Mouse (Mus musculus): ENCODE data around the gene Ccdc63.
"Not testable (repeated sequence)": the region's sequence is repeated elsewhere in the genome, so short reads cannot be mapped to it uniquely, and the experiment has no call there.

Ccdc63 gene

DNA sequence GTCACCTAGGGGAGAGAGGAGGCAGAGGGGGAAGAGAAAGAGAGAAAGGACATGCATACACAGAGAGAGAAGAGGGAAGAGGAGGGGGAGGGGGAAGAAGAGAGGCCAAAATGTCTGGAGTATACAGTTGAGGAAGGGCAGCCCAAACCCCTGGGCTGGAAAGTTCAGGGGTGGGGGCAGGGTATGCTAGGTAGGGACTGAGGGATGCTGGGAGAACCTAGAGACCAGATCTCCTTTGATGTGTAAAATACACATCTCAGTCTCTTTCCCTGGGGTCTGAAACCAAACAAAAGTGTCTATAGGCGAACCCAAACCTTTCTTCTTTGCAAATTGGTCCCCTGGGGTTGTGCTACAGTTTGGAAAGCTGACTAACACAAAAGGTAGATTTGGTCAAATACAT is 7.5 kb upstream of the Ccdc63 start:
- DNase-seq (ENCODE audit: low spot score in 2 of 2) = no peak

GRCm38 (mm10) chr5:122146609-122147008 is 6.0 kb upstream of the Ccdc63 start:
- no peak for DNase-seq (ENCODE audit: low spot score in 2 of 2)

DNA sequence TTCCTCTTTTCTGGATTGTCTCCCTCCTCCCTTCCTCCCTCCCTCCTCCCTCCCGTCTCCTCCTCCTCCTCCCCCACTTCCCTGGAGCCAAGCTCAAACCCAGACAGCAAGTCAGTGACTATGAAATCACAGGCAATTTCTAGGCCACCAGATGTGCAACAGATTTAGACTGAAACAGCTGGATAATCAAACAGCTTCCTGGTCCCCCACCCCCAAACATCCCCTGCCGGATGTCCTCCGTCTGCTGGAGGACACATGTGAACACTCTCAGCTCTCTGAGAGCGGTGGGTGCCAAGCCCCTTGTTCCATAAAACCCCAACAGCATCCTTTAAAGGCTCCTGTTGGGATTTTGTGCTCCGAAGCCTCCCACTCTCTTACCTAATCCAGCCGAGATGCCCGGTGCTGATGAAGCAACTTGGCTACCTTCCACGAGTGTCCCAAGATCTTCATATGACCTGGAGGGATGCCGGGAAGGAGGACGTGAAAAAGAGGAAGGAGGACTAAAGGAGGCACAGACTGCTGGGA is 5.5 kb upstream of the Ccdc63 start:
- no peak for DNase-seq (ENCODE audit: low spot score in 2 of 2)

DNA sequence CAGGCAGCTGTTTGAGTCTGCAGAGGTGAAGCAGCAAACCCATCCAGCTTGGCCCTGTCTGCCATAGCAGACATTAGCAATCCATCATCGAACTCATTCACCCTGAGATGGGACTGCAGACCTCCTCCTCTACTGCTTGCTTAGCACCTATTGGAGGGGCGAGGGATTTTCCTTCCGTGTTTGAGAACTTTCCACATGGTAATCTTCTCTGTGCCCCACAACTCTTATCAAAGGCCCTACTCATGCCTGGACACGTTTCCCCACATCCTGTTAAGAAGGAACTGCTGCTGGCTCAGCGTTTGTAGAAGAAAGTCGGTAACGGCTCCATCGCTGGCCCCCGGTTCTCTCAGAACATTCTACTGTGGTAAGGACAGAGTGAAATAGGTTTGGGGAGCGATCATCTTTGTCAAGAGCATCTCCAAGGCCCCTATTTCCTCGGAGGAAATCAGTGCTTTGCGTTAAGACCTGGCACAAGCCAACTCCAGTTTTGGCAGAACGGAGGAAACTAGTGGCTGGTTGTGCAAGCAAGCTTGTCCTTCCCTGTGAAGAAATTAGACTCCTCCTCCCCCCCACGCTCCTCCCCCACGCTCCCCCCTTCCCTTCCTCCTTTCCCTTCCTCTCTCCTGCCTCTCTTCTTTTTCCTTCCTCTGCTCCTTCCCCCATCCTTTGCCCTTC is 4.9 kb upstream of the Ccdc63 start:
- DNase-seq (ENCODE audit: low spot score in 2 of 2) = peak in 1 of 2 experiments; percentile 70

DNA sequence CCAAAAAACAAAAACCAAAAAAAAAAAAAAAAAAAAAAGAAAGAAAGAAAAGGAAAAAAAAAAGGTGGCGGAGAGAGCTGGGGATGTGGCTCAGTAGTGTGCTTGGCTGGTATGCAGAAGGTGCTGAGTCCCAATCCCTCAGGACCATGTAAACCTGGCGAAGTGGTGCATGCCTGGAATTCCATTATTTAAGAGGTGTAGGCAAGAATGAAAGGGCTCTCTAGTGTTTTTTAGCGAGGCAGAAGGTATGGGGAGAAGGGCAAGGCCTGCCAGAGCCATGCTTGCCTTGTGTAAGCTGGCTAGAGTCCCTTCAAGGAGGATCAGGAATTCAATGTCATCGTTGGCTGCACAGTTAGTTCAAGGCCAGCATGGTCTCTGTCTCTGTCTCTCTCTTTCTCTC is 4.2 kb upstream of the Ccdc63 start:
- no peak for DNase-seq (ENCODE audit: low spot score in 2 of 2)

- no peak for DNase-seq (ENCODE audit: low spot score in 2 of 2)
These were observed 2.9 kb upstream of the Ccdc63 start for GRCm38 (mm10) chr5:122143543-122143942.

DNA sequence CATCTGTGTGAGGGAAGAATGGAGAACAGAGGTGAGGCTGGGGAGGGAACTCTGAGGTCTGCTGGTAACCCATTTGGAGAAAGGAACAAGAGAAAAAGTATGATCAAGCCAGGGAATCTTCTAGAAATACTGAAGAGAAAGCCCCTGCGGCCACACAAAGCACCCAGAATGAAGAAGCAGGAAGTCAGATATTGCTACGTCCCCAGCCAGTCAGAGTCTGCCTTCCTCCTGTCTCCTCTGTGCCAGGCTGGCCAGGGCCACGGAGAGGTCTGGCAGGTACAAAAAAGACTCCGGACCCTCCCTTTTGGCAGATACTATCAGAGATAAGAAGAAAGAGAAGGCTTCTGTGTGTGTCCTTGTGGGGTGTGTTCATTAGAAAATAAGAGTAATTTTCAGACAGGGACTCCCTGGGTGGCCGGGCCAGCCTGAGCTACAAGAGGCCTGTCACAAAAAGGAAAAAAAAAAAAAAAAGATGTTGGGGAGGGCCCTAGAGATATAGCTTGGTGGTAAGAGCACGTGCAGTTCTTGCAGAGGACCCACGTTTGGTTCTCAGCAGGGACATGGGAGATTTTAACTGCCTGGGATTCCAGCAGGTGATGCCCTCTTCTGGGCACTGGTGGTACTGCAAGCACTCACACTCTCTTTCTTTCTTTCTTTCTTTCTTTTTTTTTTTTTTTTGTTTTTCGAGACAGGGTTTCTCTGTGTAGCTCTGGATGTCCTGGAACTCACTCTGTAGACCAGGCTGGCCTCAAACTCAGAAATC is 1.8 kb upstream of the Ccdc63 start:
- DNase-seq (ENCODE audit: low spot score in 2 of 2) = peak; percentile 68 to 85

- not testable (repeated sequence) for DNase-seq (ENCODE audit: low spot score in 2 of 2)
These were observed 852 bp downstream of the Ccdc63 start for GRCm38 (mm10) chr5:122139771-122140170.

- no peak for DNase-seq (ENCODE audit: low spot score in 2 of 2)
These were observed 1.8 kb downstream of the Ccdc63 start for GRCm38 (mm10) chr5:122138856-122139255.

DNA sequence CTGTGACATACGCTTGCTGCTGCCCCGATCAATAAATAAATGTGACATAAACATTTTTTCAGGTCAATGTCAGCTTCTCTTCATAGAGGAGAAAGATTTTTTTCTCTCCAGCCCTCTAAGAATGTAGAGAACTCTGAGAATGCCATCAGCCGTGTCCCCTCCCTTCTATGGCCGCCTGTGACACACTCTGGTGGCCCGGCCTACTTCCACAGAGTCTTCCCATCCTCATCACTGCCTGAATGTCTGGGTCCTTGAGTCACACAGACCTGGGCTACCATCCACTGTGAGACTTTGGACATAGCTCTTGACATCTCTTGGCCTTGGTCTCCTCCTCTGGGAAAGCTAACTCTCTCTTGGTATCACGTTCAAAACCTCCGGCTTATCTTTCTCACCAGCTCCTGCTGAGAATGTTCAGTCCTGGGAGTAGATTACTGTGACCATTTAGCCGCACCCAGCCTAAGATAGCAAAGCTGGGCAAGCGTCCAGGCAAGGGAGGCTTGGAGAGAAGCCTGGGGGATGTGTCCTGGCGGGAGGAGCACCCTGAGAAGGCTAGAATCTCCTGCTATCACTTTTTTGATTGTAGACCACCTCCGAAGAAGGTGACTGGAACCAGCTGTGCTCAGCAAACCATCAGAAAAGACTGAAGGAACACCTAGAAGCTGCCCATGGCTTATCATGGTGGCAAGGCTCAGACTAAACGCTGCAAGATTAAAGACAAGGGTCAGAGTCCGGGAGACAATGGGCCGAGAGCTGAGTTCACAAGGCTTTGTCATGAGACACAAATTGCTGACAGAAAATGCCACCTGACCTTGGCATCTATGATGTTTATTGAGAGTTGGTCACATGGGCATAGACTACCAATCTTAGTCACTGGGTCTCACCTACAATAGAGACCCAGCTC is 3.9 kb downstream of the Ccdc63 start:
- DNase-seq (ENCODE audit: low spot score in 2 of 2) = peak in 1 of 2 experiments; percentile 47

DNA sequence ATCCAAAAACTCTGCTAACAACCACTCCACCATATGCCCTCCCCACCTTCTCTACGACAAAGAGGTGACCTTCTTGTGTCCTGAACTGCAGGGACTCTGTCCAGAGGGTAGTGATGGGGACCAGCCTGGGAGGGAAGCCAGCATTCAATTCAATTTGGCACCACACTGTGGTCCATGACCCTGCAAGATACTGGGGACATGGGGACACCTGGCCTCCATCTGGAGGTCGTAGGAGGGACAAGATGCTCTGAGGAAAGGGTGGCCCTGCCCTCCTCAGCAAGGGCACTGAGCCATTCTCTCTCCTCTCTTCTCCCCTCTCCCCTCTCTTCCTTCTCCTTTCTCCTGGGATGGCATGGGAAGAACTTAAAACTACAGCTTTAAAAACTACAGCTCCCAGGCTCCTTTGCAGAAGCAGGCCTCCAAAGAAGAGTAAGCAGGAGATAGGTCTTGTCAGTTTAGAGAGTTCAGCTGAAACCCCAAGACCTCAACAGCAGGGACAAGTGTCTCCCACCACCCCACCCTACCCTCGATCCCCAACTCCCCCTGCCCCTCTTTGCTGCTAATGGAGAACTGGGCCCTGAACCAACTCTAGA is 5.2 kb downstream of the Ccdc63 start:
- DNase-seq (ENCODE audit: low spot score in 2 of 2) = no peak

DNA sequence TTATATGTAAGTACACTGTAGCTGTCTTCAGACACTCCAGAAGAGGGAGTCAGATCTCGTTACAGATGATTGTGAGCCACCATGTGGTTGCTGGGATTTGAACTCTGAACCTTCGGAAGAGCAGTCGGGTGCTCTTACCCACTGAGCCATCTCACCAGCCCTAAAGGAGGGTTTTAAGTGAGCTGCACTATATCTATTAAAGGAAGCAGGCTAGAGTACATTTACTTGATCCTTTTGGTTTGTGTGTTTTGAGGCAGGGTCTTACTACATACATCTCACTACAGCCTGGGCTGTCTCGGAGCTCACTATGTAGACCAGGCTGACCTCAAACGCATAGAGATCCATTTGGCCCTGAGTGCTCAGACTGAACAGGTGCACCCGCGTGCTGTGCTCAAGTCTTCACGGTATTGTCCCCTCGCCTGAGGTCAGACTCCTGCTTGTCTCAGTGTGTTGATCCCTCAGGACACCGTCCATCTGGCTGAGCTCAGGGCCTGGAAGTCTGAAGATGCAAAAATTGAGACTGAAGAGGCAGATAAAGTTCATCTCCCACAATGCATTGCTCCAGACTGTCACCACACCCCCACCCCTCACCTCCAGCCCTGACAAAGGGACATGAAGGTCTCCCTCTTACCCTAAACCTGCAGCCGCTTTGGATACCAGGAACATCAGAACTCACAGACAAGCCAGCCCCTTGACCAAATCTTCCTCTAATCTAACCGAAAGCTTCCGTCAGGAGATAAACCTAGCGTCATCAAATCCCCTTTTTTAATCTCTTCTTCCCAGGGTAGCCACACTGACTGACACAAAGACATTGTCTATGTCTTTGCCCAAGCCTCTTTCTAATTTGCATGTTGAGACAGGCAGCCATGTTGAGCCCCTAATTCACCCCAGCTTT is 6.0 kb downstream of the Ccdc63 start:
- no peak for DNase-seq (ENCODE audit: low spot score in 2 of 2)

GRCm38 (mm10) chr5:122133050-122133389 is 7.6 kb downstream of the Ccdc63 start:
- DNase-seq (ENCODE audit: low spot score in 2 of 2) = no peak

DNA sequence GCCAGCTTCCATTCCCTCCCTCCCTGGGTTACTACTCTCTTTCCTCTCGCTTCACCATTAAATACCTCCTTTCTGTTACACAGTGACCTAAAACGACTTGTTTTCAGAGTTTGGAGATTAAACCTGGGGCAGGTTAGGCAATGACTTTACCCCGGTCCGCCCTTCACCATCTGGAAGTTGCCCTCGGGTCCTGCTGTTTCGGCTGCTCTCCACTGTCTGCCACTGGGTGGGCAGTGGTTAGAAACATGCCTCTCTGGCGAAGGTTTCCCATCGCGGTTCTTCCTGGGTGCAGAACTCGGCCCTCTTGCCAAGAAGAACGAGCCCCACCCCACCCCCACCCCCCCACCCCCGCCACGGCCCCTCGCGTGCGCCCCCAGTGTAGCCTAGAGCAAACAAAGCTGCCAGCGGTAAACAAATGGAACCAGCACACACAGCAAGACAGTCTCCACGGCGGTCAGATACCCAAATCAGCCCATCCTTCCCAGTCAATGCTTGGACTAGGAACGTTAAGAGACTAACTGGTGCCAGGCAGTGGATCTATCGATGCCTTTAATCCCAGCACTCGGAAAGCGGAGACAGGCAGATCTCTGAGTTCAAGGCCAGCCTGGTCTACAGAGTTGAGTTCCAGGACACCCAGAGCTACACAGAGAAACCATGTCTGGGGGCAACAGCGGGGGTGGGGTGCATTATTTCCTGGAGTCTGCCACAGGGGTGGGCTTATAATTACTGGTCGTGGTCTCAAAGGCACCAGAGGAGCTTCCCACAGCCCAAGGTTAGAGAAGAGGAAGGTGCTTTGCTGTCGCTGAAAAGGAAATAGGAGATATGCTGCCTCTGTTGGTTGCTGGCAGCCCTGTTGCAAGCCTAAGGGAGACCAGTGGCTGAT is 8.2 kb downstream of the Ccdc63 start:
- DNase-seq (ENCODE audit: low spot score in 2 of 2) = peak in 1 of 2 experiments; percentile 47

GRCm38 (mm10) chr5:122131076-122132051 is 9.3 kb downstream of the Ccdc63 start:
- DNase-seq (ENCODE audit: low spot score in 2 of 2) = peak; percentile 94 to 96

GRCm38 (mm10) chr5:122130341-122130998 is 10.2 kb downstream of the Ccdc63 start:
- no peak for DNase-seq (ENCODE audit: low spot score in 2 of 2)

GRCm38 (mm10) chr5:122129068-122129655 is 11.5 kb downstream of the Ccdc63 start:
- peak in 1 of 2 experiments; percentile 74 for DNase-seq (ENCODE audit: low spot score in 2 of 2)
